Mouse (Mus musculus) 416B (cell line): Measurements from ENCODE around the gene Gm1979.
"Not testable (repeated sequence)": the region's sequence is repeated elsewhere in the genome, so short reads cannot be mapped to it uniquely, and the experiment has no call there.

ENCODE experiments used
- DNase-seq: peaks from one replicate; pipeline ENCODE4 v3.0.0; 2011; ENCODE audit warnings: low read depth

Gene Gm1979

GRCm38 (mm10) chr5:26004698-26005097 lies at the start of gene Gm1979:
Gene Gm1979, minus strand, starts transcription at chr5:26004798.
- DNase-seq: not testable (repeated sequence)

- DNase-seq: not testable (repeated sequence)
Measured at GRCm38 (mm10) chr5:26039458-26039857, 34.9 kb upstream of the Gm1979 start, which contains the start of gene Speer4a. Gene Speer4a, minus strand, starts transcription at chr5:26039558.

GRCm38 (mm10) chr5:26022816-26023215 lies 18.2 kb upstream of the Gm1979 start, which contains the start of gene Gm5862:
Gene Gm5862, minus strand, starts transcription at chr5:26022916.
- DNase-seq: not testable (repeated sequence)

GRCm38 (mm10) chr5:26007697-26008096 lies 3.1 kb upstream of the Gm1979 start:
- DNase-seq: not testable (repeated sequence)

GRCm38 (mm10) chr5:26006937-26007695 lies 2.5 kb upstream of the Gm1979 start:
- not testable (repeated sequence) for DNase-seq

GRCm38 (mm10) chr5:25988550-25988949 lies 16.0 kb downstream of the Gm1979 start, which contains the start of gene Gm21698:
Gene Gm21698, minus strand, starts transcription at chr5:25988650.
- not testable (repeated sequence) for DNase-seq

- DNase-seq: not testable (repeated sequence)
Measured at GRCm38 (mm10) chr5:25972563-25972962, 32.0 kb downstream of the Gm1979 start, which contains the start of gene Gm21680. Gene Gm21680, minus strand, starts transcription at chr5:25972663.

GRCm38 (mm10) chr5:25957050-25957449 lies 47.5 kb downstream of the Gm1979 start:
- not testable (repeated sequence) for DNase-seq

GRCm38 (mm10) chr5:25956611-25957010 lies 48.0 kb downstream of the Gm1979 start:
- DNase-seq: not testable (repeated sequence)

GRCm38 (mm10) chr5:25954317-25954716 lies 50.3 kb downstream of the Gm1979 start, which contains the start of gene Gm21671:
Gene Gm21671, minus strand, starts transcription at chr5:25954417.
- not testable (repeated sequence) for DNase-seq
